Mouse (Mus musculus): Measurements from ENCODE around the gene Ndufs7.
A peak's percentile ranks its signal among the peaks of the same experiment; 100 is the strongest.

The Ndufs7 gene

DNA sequence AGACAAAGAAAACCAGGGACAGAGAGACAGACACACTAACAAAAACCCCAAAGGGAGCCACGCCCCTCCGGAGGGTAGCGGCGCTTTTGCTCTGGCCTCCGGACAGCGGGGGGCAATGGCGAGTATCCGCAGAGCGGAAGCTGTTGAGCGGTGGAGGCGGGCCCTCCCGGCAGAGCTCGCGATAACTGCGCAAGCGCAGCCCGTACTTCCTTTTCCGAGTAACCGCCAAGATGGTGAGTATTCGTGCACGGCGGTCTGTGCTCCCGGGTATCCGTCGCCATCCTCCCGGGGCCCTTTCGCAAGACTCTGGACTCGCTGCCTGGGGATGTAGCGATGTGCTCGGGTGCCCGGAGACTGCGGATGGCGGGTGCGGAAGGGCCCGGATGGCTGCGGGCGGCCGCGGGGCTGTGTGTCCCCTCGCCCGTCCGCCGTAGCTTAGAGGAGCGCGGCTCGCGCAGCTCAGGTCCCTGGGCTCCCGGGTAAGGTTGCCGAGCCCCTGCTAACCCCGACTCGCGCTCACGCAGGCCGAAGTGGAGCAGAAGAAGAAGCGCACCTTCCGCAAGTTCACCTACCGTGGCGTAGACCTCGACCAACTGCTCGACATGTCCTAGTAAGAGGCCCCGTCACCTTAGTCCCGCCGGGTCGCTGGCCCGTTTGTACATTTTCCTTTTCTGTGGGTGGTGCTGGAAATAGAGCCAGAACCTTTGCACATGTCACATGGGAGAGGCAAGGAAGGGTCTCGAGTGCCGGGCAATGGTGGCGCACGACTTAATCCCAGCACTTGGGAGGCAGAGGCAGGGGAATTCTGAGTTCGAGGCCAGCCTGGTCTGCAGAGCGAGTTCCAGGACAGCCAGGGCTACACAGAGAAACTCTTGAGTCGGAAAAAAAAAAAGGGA lies 43.6 kb downstream of the Ndufs7 start, which contains the start of gene Rps15:
TSS of gene Rps15 (plus strand) at position 203 of the 896 bp plus-strand sequence.
- peak; percentile 96 for DNase-seq (ENCODE audit: extremely low spot score, low spot score)

DNA sequence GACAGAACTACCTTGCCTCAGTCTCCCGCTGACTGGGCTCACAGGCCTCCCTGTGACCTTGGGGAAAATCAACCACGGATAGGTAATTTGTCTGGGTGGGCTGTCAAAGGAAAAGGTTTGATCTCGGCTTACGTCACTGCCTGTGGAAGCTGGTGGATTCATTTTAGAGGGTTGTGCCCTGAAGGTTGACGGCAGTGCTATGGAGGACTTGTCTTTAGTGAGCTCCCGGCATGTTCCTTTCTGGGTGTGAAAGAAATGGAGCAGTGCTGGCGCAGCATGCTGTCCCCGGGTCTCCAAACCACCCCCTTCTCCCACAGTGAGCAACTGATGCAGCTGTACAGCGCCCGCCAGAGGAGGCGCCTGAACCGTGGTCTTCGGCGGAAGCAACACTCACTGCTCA lies 44.4 kb downstream of the Ndufs7 start:
- no peak for DNase-seq (ENCODE audit: extremely low spot score, low spot score)

DNA sequence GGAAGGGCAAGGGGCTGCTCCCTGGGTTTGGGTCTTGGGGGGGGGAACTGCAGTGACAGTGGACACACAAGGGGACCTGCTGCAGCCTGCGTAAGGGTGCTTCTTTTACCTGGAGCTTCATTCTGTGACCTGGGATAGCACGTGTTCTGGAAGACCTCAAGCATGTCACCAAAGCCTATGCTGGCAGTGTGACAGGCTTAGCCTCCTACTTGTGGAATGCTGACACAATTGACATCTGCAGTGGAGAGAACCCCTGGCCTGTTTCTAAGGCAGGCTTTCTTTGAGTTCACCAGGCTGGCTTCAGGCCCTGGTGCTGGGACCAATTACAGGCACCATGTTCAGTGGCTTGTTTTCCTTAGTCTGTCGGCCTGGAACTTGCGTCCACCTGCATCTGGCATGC lies 45.4 kb downstream of the Ndufs7 start:
- no peak for DNase-seq (ENCODE audit: extremely low spot score, low spot score)

DNA sequence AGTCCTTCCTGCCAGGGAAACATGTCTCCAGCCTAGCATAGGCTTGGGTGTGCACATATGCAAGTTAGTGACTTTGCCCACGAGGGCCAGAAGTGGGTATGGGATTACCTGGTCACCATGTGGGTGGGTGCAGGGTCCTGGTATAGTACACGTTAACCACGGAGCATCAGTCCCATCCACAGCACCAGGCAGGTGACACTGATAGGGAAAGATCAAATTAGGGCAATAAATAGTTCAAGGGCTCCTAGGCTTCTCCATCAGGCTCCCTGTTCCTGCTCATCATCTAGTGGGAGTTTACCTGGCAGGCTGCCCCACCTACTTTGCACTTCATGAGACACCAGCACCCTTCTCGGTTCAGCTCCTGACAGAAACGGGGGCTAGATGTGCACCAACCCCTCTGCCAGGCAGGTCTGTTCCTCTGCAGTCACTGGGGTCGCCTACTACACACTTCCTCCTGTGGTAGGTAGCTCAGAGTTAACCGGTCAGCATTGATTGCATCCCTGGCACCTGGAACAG lies 45.9 kb downstream of the Ndufs7 start:
- DNase-seq (ENCODE audit: extremely low spot score, low spot score): no peak

DNA sequence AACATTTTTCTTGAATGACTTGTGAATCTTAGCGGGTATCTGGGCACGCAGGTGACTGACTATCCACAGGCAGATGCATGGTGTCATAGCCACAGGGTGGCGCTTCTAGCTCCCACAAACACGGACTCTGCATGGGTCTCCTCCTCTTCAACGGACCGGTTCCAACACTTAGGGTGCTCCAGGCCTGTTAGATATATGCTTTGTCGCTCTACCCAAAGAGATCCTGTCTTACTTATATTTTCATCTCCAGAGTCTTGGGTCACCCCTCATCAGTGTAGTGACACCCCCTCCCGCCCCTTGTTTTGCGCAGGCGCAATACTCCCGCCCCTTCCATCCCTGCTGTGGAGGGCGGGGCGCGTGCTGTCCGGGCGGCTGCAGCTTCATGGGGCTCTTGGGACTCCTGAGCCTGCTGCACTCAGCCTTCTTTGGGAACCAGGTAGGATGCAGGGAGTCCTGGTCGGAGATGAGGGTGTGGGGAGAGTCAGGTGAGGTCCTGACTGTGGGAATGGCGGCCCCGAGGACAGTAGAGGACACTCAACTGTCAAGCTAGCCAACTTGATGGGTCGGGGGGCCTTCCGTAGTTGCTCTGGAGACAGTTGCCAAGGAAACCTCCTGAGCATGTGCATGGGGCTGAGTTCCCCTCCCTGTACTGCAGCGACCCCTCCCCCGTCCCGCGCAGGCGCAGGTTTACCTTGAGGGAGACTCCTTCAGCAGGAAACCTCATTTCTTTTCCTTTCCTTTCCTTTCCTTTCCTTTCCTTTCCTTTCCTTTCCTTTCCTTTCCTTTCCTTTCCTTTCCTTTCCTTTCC lies 46.9 kb downstream of the Ndufs7 start, which contains the start of gene Apc2:
TSS of gene Apc2 (plus strand) at position 360 of the 808 bp plus-strand sequence.
- DNase-seq (ENCODE audit: extremely low spot score, low spot score): peak; percentile 78

DNA sequence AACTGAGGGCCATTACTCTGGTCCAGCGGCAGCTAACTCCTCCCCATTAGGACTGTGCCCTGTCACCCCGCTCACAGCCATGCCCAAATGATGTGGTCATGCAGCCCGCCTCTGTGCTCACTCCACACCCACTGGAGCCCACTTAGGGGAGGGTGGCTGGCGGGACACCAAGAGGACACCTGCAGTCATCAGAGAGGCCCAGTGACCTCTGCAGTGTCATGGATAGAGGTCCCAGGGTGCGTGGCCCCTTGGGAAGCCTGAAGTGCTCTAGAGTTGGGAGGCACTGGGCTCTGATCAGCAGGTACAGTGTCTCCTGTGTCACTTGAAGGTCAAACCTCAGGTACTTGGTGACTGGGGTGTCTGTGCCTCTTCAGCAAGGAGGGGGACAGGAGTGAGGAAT lies 47.9 kb downstream of the Ndufs7 start:
- no peak for DNase-seq (ENCODE audit: extremely low spot score, low spot score)

DNA sequence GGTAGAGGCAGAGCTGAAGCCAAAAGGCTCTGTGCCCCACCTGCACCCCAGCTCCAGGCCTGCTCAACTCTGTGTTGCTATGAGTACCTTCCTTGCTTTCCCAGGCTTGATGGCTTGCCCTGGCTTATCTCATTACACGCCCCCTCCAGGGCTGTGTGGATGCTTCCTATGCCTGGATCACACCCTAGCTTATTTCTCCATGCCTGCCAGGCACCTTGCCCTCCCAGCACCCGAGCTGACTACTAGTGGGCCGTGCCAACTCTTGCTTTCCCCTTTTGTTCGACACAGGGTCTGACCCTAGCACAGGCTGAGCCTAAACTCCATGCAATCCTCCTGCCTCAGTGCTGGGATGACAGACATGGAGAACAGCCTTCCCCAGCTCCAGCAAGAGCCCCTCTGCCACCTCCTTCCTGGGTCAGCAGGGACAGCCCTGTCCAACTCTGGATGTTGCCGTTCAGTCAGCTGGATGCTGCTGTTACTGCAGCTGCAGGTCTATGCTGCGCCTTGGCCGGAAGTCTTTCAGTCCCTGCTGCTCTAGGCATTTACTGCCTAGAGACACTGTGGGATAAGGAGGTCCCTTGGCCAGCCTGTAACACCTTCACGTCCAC lies 48.7 kb downstream of the Ndufs7 start:
- DNase-seq (ENCODE audit: extremely low spot score, low spot score): no peak

DNA sequence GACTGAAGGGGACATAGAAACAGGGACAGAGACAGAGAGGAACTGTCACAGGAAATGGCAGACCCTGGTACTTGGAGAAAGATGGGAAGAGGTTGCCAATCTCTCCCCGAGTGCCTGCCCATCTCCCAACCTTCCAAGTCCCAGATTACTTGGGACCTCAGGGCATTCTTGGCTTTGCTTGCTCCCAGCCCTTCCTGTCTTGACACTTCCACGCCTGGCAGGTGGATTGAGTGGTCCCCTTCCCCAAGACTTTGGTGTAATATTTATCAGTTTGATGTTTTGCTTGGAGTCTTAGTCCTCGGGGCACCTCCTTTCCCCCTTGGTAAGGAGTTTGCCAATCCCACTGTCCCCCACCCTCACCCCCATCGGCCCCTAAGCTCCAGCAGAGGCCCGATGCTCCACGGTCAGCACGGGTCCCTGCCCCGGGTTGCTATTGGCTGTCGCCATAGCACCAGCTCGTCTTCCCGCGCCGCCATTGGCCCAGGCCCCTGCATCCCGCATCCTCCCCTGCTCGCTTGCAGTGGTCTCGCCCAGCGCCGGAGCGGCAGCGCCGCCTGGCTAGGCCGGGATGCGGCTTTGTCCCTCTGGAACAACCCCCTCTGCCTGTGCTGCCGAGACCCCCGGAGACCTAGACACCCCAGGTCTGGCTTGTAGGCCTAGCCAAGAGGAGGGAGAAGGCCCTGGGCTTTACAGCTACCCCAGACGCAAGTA lies 49.8 kb downstream of the Ndufs7 start:
- peak; percentile 85 for DNase-seq (ENCODE audit: extremely low spot score, low spot score)

DNA sequence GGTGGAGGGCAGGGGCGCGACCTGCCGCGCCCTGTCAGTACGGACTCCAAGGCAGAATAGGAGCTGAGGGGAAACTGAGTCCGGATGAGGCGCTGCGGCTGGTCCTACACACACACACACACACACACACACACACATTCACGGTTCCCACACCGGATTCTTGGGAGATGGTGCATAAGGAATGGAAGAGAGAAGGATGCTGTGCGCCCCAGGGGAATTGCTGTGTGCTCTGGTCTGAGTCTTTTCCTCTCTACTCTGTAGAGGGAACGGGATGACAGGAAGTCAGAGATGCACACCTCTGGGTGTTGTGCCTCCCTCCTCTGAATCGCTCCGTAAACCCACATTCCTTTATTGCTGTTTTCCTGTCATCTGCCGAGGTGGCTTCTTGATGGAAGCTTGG lies 50.4 kb downstream of the Ndufs7 start:
- no peak for DNase-seq (ENCODE audit: extremely low spot score, low spot score)

DNA sequence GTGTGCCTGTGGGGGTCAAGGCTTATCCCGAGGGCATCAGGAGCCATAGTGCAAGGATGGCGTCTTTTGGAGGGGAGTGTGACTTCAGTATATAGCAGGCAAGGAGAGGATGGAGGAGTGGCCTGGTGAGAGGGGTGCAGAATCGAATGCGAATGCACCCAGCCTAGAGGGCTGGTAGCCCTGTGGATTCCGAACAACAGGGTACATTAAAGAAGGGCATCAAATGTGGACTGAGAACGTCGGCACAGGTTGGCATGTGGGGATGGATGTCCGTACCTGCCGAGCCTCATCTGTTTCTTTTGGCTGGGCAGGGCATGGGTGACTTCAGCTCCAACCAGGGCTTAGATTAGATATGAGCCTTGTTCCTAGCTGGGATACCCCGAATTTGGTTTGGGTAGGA lies 50.9 kb downstream of the Ndufs7 start:
- DNase-seq (ENCODE audit: extremely low spot score, low spot score): no peak

DNA sequence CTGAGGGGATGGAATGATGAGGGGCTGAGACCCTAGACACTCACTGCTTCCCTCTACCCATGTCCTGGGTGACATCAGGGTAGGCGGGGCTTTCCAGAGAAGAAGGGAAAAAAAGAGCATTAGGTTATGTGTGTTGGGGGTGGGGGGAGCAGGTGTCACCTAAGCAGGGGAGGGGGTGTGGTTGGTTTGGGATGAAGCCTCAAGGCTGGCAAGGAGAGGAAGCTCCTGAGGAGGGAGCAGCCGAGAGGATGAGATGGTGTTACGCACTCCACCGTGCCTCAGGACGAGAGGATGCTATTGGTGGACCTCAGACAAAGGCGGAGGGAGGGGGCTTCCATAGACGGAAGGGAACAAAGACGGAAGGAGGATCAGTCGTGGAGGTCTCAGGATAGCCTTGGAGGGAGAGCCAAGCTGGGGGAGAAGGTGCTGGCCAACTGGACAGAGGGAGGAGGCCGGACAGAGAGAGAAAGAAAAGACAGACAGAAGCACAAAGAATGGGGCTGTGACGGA lies 51.8 kb downstream of the Ndufs7 start:
- DNase-seq (ENCODE audit: extremely low spot score, low spot score): peak; percentile 48

DNA sequence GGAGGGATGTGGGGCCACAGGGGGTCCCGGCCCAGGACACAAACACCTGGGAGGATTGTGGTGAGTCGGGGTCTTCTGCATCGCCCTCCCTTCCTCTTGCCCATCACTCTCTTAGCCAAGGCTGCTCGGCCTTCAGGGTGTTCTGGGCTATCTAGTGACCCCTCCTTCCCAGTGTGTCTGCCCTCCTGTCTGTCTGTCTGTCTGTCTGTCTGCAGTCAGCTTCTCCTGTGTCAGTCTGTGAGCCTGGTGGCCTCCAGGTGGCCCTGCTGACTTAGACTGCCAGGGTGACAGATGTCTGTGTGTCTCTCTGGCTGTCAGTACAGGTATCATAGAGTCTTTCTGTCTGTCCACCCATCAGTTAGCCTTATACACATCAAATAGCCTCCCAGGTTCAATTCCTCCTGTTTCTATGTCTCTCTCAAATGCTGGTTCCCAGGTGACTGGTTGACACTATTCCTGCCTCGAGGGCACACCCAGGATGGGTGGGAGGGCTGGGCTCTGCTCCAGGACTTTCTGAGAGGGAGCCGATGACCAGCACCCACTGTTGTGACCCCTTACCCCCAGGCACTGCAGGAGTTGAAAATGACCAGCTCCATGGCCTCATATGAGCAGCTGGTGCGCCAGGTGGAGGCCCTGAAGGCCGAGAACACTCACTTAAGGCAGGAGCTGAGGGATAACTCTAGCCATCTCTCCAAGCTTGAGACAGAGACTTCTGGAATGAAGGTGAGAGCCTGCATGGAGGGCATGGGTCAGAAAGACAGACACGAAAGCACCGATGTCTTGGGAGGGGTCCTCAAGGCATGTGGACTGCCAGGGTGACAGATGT lies 52.5 kb downstream of the Ndufs7 start:
- DNase-seq (ENCODE audit: extremely low spot score, low spot score): no peak

DNA sequence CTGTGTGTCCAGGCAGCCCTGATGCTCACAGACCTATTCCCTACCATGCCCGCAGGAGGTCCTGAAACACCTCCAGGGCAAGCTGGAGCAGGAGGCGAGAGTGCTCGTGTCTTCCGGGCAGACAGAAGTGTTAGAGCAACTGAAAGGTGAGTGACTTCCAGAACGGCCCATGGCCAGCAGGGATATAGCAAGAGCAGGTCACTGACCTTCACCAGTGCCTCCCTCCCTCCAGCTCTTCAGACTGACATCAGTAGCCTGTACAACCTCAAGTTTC lies 53.1 kb downstream of the Ndufs7 start:
- DNase-seq (ENCODE audit: extremely low spot score, low spot score): no peak

DNA sequence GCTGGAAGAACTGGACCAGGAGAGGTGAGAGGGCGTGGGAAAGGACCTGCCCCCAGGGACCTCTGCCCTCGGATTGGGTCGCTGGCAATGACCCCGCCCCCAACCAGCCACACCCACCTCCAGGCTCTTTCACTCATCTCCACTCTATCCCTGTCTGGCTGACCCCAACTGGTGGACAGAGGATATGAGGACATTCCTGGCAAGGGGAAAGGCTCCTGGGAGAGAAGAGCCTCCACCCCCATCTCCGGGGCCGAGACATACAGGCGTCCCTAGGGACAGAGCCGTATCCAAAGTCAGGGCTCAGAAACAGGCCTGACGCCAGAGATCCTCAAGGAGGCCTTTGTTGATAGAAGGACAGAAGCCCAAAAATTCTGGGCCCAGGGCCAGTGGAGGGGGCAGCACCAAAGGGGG lies 53.6 kb downstream of the Ndufs7 start:
- DNase-seq (ENCODE audit: extremely low spot score, low spot score): peak; percentile 47

DNA sequence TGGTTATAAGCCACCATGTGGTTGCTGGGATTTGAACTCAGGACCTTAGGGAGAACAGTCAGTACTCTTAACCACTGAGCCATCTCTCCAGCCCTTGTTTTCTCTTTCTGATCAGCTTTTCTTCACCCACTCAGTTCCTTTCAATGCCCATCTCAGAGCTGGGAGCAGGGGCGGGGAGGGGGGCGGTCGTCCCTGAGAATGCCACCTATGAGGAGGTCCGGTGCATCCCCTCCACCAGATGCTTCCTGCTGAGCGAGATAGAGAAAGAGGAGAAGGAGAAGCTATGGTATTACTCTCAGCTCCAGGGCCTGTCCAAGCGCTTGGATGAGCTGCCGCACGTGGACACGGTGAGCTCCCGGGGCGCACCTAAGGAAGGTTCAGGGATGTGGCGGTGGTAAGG lies 55.5 kb downstream of the Ndufs7 start:
- no peak for DNase-seq (ENCODE audit: extremely low spot score, low spot score)

DNA sequence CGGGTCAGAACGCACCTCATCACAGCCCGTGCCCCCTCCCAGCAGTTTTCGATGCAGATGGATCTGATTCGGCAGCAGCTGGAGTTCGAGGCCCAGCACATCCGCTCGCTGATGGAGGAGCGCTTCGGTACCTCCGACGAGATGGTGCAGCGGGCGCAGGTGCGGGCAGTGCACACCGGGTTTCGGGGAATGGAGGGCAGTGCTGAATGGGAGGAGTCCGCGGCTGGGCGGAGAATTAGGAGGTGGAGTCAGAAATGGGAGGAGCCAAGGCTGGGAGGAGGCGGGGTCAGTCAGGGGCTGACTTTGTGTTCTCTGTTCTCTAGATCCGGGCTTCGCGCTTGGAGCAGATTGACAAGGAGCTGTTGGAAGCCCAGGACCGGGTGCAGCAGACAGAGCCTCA lies 55.9 kb downstream of the Ndufs7 start:
- no peak for DNase-seq (ENCODE audit: extremely low spot score, low spot score)
